In the genomic region with DNA sequence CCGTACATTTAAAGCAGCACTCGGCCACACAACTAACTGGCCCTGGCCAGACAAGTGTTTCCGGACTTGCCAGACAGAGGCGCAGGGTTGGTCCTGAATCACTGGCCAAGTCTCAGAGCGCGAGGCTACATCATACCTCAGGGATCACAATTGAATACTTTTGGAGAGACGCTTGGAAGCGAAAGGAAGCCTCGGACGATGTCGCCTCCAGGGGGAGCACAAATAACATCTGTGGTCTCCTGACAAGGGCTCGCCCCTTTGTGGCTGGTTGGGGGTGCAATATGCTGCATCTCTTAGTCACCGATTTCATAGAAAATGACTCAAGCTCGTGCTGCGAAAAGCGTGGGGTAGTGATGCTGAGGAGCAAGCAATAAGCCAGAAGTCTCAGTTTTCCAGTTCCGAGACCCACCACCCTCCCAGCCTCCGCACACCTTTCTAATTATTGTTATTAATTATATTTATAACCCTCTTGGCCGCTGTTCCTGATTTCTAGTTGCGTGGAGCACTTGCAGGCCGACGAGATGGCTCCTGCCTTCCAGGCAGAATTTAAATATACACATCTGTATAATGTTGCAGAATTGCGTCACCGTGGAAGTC, we compare ENCODE assay signal across 8 mouse cellular contexts. TPM values are rescaled to one million over a fixed set of nuclear protein-coding genes. Genes with fewer than 3 reads are reported as not detected.
DNase-seq lines count a peak whose midpoint lies in the region; ATAC-seq and TF ChIP-seq lines count a peak whose summit lies in the region.

No protein-coding gene starts in this region.

- peaks cover 20% of the 10 kb centered on the region for H3K4me1 ChIP-seq in hindbrain, postnatal 0 days (ENCODE audit: insufficient read depth, low read length)

- intact Hi-C loops in gastrocnemius, adult 2 months (cut with DNase I), result loop anchor here (1.0 to 5.0 kb wide), 3 partner anchors 24 to 80 kb away; a partner anchor contains a TSS
- intact Hi-C loops in left cerebral cortex, adult 2 months (cut with DNase I), result loop anchor here (2.0 to 5.0 kb wide), 5 partner anchors 26 to 145 kb away; a partner anchor contains a TSS

- WGBS in hindbrain, postnatal 0 days, result under 1% methylated on average over 24 of the region's 24 CpGs
- 0% methylated on average over 24 of the region's 24 CpGs for WGBS in macrophage (ENCODE audit: missing documents)

- H3K9me3 ChIP-seq in hindbrain, postnatal 0 days (ENCODE audit: low read length), result no peaks in the 10 kb centered on the region

- H3K9ac ChIP-seq in hindbrain, postnatal 0 days (replicated peaks; ENCODE audit: low read length), result peak overlapping the region; percentile 90

- peak; percentile 44 for ATAC-seq in hindbrain, postnatal 0 days

- H3K27me3 ChIP-seq in hindbrain, postnatal 0 days (ENCODE audit: insufficient read depth, low read length), result no peaks in the 10 kb centered on the region

- peak; percentile 81 for TF ChIP-seq CTCF in gastrocnemius, adult 2 months (IDR thresholded peaks at IDR 0.05)
- peak; percentile 80 for TF ChIP-seq CTCF in hindbrain, postnatal 0 days (IDR thresholded peaks at IDR 0.05; ENCODE audit: low read depth)
- TF ChIP-seq CTCF in left cerebral cortex, adult 2 months (IDR thresholded peaks at IDR 0.05), result peak; percentile 73

- H3K79me2 ChIP-seq in macrophage (ENCODE audit: inconsistent target), result peaks cover 39% of the 10 kb centered on the region

- peak overlapping the region; percentile 95 for H3K4me3 ChIP-seq in gastrocnemius, adult 2 months
- peak overlapping the region; percentile 81 for H3K4me3 ChIP-seq in hindbrain, postnatal 0 days (ENCODE audit: low read length)
- peak overlapping the region; percentile 57 for H3K4me3 ChIP-seq in left cerebral cortex, adult 2 months
- peak overlapping the region; percentile 50 for H3K4me3 ChIP-seq in macrophage (ENCODE audit: inconsistent target)

- DNase-seq in T-cell, adult 2 months (ENCODE audit: low spot score), result peak; percentile 79
- DNase-seq in cerebellum, postnatal 25 days, result peak; percentile 78 to 87
- DNase-seq in gastrocnemius, adult 2 months, result peak; percentile 90
- DNase-seq in hindbrain, postnatal 0 days (ENCODE audit: low spot score), result peak; percentile 91
- peak; percentile 79 to 85 for DNase-seq in left cerebral cortex, adult 2 months (ENCODE audit: extremely low spot score in 1 of 2, low spot score in 2 of 2)
- DNase-seq in right cerebral cortex, adult 18-20 months, result peak; percentile 87
- peak; percentile 54 for DNase-seq in urinary bladder, adult 2 months (ENCODE audit: low spot score)

- peak overlapping the region; percentile 98 for H3K27ac ChIP-seq in gastrocnemius, adult 2 months
- peak overlapping the region; percentile 90 for H3K27ac ChIP-seq in hindbrain, postnatal 0 days
- peak overlapping the region; percentile 97 for H3K27ac ChIP-seq in left cerebral cortex, adult 2 months
- peak overlapping the region; percentile 69 for H3K27ac ChIP-seq in macrophage

- no peaks in the 10 kb centered on the region for H3K36me3 ChIP-seq in hindbrain, postnatal 0 days (ENCODE audit: insufficient read depth, low read length)
- no peaks in the 10 kb centered on the region; the same call in 1 of the 2 replicates for H3K36me3 ChIP-seq in macrophage (ENCODE audit: inconsistent target)

- peak overlapping the region; percentile 87 for H3K4me2 ChIP-seq in hindbrain, postnatal 0 days (ENCODE audit: low read depth, low read length)

RNA-seq across cellular contexts. Expression of a gene that starts 0.5 kb away (rescaled TPM):
- total RNA-seq in gastrocnemius, adult 2 months (2021), result 100 to 1,000 TPM; 168 to 172 TPM
- total RNA-seq in hindbrain, postnatal 0 days (2014; rRNA removed), result 24.1 and 51.7 TPM in 2 replicates
- polyA plus RNA-seq in hindbrain, postnatal 0 days (2015; fragmentation: Nextera tagmentation; extraction: Ambion mirVana), result 5.9 and 6.7 TPM in 2 replicates
- 10 to 100 TPM; 35.6 to 45.0 TPM for total RNA-seq in left cerebral cortex, adult 2 months (2021)
- 10 to 100 TPM in 24 of 26 experiments, 1 to 10 TPM in 2; 6.9 to 54.0 (median 22.5) TPM for total RNA-seq in macrophage (2018; cell fraction: chromatin; rRNA removed)
- total RNA-seq in macrophage (2018; cell fraction: cytosol; rRNA removed), result 10 to 100 TPM; 29.7 to 50.1 (median 38.2) TPM
- total RNA-seq in macrophage (2018; cell fraction: nucleus; rRNA removed), result 10 to 100 TPM; 22.7 to 58.5 (median 35.8) TPM
- 21.2 to 41.7 TPM (median 31.1 TPM) in 3 replicates for polyA plus RNA-seq in macrophage (2018)
- polyA plus RNA-seq in urinary bladder, adult 2 months (2012; rRNA removed), result 43.4 and 52.5 TPM in 2 replicates

RNA-seq across cellular contexts. Expression of a gene that starts 14.7 kb away (rescaled TPM):
- total RNA-seq in gastrocnemius, adult 2 months (2021), result not detected
- not detected in 2 replicates for total RNA-seq in hindbrain, postnatal 0 days (2014; rRNA removed)
- polyA plus RNA-seq in hindbrain, postnatal 0 days (2015; fragmentation: Nextera tagmentation; extraction: Ambion mirVana), result 0.24 TPM in 1 of 2 replicates, not detected in the other
- total RNA-seq in left cerebral cortex, adult 2 months (2021), result not detected
- total RNA-seq in macrophage (2018; cell fraction: chromatin; rRNA removed), result not detected
- not detected for total RNA-seq in macrophage (2018; cell fraction: cytosol; rRNA removed)
- total RNA-seq in macrophage (2018; cell fraction: nucleus; rRNA removed), result not detected
- polyA plus RNA-seq in macrophage (2018), result not detected in 3 replicates
- not detected in 2 replicates for polyA plus RNA-seq in urinary bladder, adult 2 months (2012; rRNA removed)

RNA-seq across cellular contexts. Expression of a gene that starts 45.2 kb away (rescaled TPM):
- not detected for total RNA-seq in gastrocnemius, adult 2 months (2021)
- not detected in 2 replicates for total RNA-seq in hindbrain, postnatal 0 days (2014; rRNA removed)
- not detected in 2 replicates for polyA plus RNA-seq in hindbrain, postnatal 0 days (2015; fragmentation: Nextera tagmentation; extraction: Ambion mirVana)
- not detected for total RNA-seq in left cerebral cortex, adult 2 months (2021)
- not detected for total RNA-seq in macrophage (2018; cell fraction: chromatin; rRNA removed)
- total RNA-seq in macrophage (2018; cell fraction: cytosol; rRNA removed), result not detected
- total RNA-seq in macrophage (2018; cell fraction: nucleus; rRNA removed), result not detected
- not detected in 3 replicates for polyA plus RNA-seq in macrophage (2018)
- not detected in 2 replicates for polyA plus RNA-seq in urinary bladder, adult 2 months (2012; rRNA removed)

Comparison
In these comparisons a context has a peak if more than half of its experiments do, and no peak if none do; other contexts are left out.
1. Peak in every context shown above with its lines: DNase-seq, ATAC-seq, H3K4me3 ChIP-seq and H3K27ac ChIP-seq.